Mouse (Mus musculus): ENCODE data around the gene D930020B18Rik. TPM values are rescaled to one million over a fixed set of nuclear protein-coding genes. Genes with fewer than 3 reads are reported as not detected.

Gene D930020B18Rik
- polyA plus RNA-seq (2012; ENCODE audit: insufficient read depth, insufficient read length, missing spikeins), result not detected in 2 replicates

- Histone ChIP-seq H3K27ac (ENCODE audit: insufficient read depth, low read depth, low read length) (no peak within 1 kb of the TSS), H3K4me3 (ENCODE audit: insufficient read depth, low read length) (peak within 1 kb of the TSS; percentile 55), H3K4me1 (ENCODE audit: control insufficient read depth, insufficient read depth, low read length) (peaks cover 10% of the 10 kb centered on the region)
- TF ChIP-seq CTCF (IDR thresholded peaks at IDR 0.05; ENCODE audit: low read depth, low read length) (no peak), POLR2A (IDR thresholded peaks at IDR 0.05; ENCODE audit: borderline replicate concordance, low read depth, low read length) (no peak)
Observed at GRCm38 (mm10) chr10:121641272-121642053, at the start of gene D930020B18Rik. Gene D930020B18Rik (plus strand): TSS chr10:121641588.

- H3K27ac ChIP-seq (ENCODE audit: insufficient read depth, low read depth, low read length), result peak overlapping the region; percentile 96
- H3K4me3 ChIP-seq (ENCODE audit: insufficient read depth, low read length), result no peak overlapping the region
- TF ChIP-seq CTCF (IDR thresholded peaks at IDR 0.05; ENCODE audit: low read depth, low read length) (no peak), POLR2A (IDR thresholded peaks at IDR 0.05; ENCODE audit: borderline replicate concordance, low read depth, low read length) (no peak)
- H3K4me1 ChIP-seq (ENCODE audit: control insufficient read depth, insufficient read depth, low read length), result peaks cover 38% of the 10 kb centered on the region
Observed at GRCm38 (mm10) chr10:121596580-121596979, 44.8 kb upstream of the D930020B18Rik start.

- Histone ChIP-seq H3K4me1 (ENCODE audit: control insufficient read depth, insufficient read depth, low read length) (peaks cover 35% of the 10 kb centered on the region), H3K27ac (ENCODE audit: insufficient read depth, low read depth, low read length) (no peak overlapping the region), H3K4me3 (ENCODE audit: insufficient read depth, low read length) (no peak overlapping the region)
- TF ChIP-seq CTCF (IDR thresholded peaks at IDR 0.05; ENCODE audit: low read depth, low read length), result no peak
- TF ChIP-seq POLR2A (IDR thresholded peaks at IDR 0.05; ENCODE audit: borderline replicate concordance, low read depth, low read length), result no peak
Observed at GRCm38 (mm10) chr10:121601272-121601671, 40.1 kb upstream of the D930020B18Rik start.

- no peak for TF ChIP-seq POLR2A (IDR thresholded peaks at IDR 0.05; ENCODE audit: borderline replicate concordance, low read depth, low read length)
- no peak for TF ChIP-seq CTCF (IDR thresholded peaks at IDR 0.05; ENCODE audit: low read depth, low read length)
- no peak overlapping the region for H3K4me3 ChIP-seq (ENCODE audit: insufficient read depth, low read length)
- peaks cover 20% of the 10 kb centered on the region for H3K4me1 ChIP-seq (ENCODE audit: control insufficient read depth, insufficient read depth, low read length)
- H3K27ac ChIP-seq (ENCODE audit: insufficient read depth, low read depth, low read length), result peak overlapping the region; percentile 90
Observed at GRCm38 (mm10) chr10:121603556-121603955, 37.8 kb upstream of the D930020B18Rik start.

GRCm38 (mm10) chr10:121604632-121605344, 36.6 kb upstream of the D930020B18Rik start:
- peak overlapping the region; percentile 90 for H3K27ac ChIP-seq (ENCODE audit: insufficient read depth, low read depth, low read length)
- H3K4me1 ChIP-seq (ENCODE audit: control insufficient read depth, insufficient read depth, low read length), result peaks cover 18% of the 10 kb centered on the region
- TF ChIP-seq CTCF (IDR thresholded peaks at IDR 0.05; ENCODE audit: low read depth, low read length) (no peak), POLR2A (IDR thresholded peaks at IDR 0.05; ENCODE audit: borderline replicate concordance, low read depth, low read length) (no peak)
- no peak overlapping the region for H3K4me3 ChIP-seq (ENCODE audit: insufficient read depth, low read length)

- TF ChIP-seq POLR2A (IDR thresholded peaks at IDR 0.05; ENCODE audit: borderline replicate concordance, low read depth, low read length), result no peak
- no peak for TF ChIP-seq CTCF (IDR thresholded peaks at IDR 0.05; ENCODE audit: low read depth, low read length)
- H3K27ac ChIP-seq (ENCODE audit: insufficient read depth, low read depth, low read length), result no peak overlapping the region
- peaks cover 17% of the 10 kb centered on the region for H3K4me1 ChIP-seq (ENCODE audit: control insufficient read depth, insufficient read depth, low read length)
- H3K4me3 ChIP-seq (ENCODE audit: insufficient read depth, low read length), result no peak overlapping the region
Observed at GRCm38 (mm10) chr10:121608177-121608576, 33.2 kb upstream of the D930020B18Rik start.

GRCm38 (mm10) chr10:121611587-121611986, 29.8 kb upstream of the D930020B18Rik start:
- peaks cover 17% of the 10 kb centered on the region for H3K4me1 ChIP-seq (ENCODE audit: control insufficient read depth, insufficient read depth, low read length)
- H3K27ac ChIP-seq (ENCODE audit: insufficient read depth, low read depth, low read length), result no peak overlapping the region
- TF ChIP-seq POLR2A (IDR thresholded peaks at IDR 0.05; ENCODE audit: borderline replicate concordance, low read depth, low read length) (no peak), CTCF (IDR thresholded peaks at IDR 0.05; ENCODE audit: low read depth, low read length) (no peak)
- H3K4me3 ChIP-seq (ENCODE audit: insufficient read depth, low read length), result no peak overlapping the region

- peak overlapping the region; percentile 11; the same call in 1 of the 2 replicates for H3K27ac ChIP-seq (ENCODE audit: insufficient read depth, low read depth, low read length)
- no peak overlapping the region for H3K4me3 ChIP-seq (ENCODE audit: insufficient read depth, low read length)
- no peak for TF ChIP-seq CTCF (IDR thresholded peaks at IDR 0.05; ENCODE audit: low read depth, low read length)
- peaks cover 17% of the 10 kb centered on the region for H3K4me1 ChIP-seq (ENCODE audit: control insufficient read depth, insufficient read depth, low read length)
Observed at GRCm38 (mm10) chr10:121612448-121612847, 28.9 kb upstream of the D930020B18Rik start.

- Histone ChIP-seq H3K4me3 (ENCODE audit: insufficient read depth, low read length) (no peak overlapping the region), H3K4me1 (ENCODE audit: control insufficient read depth, insufficient read depth, low read length) (peaks cover 17% of the 10 kb centered on the region), H3K27ac (ENCODE audit: insufficient read depth, low read depth, low read length) (peak overlapping the region; percentile 34)
- TF ChIP-seq POLR2A (IDR thresholded peaks at IDR 0.05; ENCODE audit: borderline replicate concordance, low read depth, low read length) (no peak), CTCF (IDR thresholded peaks at IDR 0.05; ENCODE audit: low read depth, low read length) (no peak)
Observed at GRCm38 (mm10) chr10:121613570-121613969, 27.8 kb upstream of the D930020B18Rik start.

All from bone marrow macrophage, adult 2 months (primary cell).